ENCODE assay signal across 17 mouse cellular contexts in genomic region chr9:77835122-77835521, GRCm38 (mm10).
DNase-seq lines count a peak whose midpoint lies in the region; TF ChIP-seq lines count a peak whose summit lies in the region.
"Had no signal": no experiment of that assay in that cellular context is flagged by ENCODE, and none has a peak within 500 bp of the region (broad histone marks: within the 10 kb centered on the region; RNA-seq: fewer than 3 reads in every experiment).

No protein-coding gene starts in this region.

- TF ChIP-seq POLR2A in kidney, adult 2 months (IDR thresholded peaks at IDR 0.05; ENCODE audit: low read depth, low read length) = no peak

- no peak for DNase-seq in gastrocnemius, adult 2 months
- no peak for DNase-seq in gastrocnemius, postnatal 10 days
- DNase-seq in kidney, adult 2 months = peak; percentile 10
- no peak for DNase-seq in kidney, postnatal 14 days
- no peak for DNase-seq in layer of hippocampus, adult 2 months (ENCODE audit: low spot score in 2 of 2)
- DNase-seq in layer of hippocampus, adult 18-20 months (ENCODE audit: low spot score in 2 of 2) = no peak
- no peak for DNase-seq in embryo, embryonic 11 days
- DNase-seq: cerebellum, adult 11-12 months; cerebellum, adult 9-10 months; cerebellum, postnatal 25 days; gastrocnemius, postnatal 25 days; heart, postnatal 4 days had no signal

- no peaks in the 10 kb centered on the region for H3K27me3 ChIP-seq in kidney, adult 2 months (replicated peaks; ENCODE audit: control insufficient read depth, insufficient read depth, low read length)
- H3K27me3 ChIP-seq: embryonic facial prominence, embryonic 13.5 days; forebrain, embryonic 12.5 days; heart, embryonic 12.5 days; hindbrain, embryonic 12.5 days had no signal

- no peak for TF ChIP-seq CTCF in gastrocnemius, adult 2 months (IDR thresholded peaks at IDR 0.05)
- TF ChIP-seq CTCF in kidney, adult 2 months (conservative IDR thresholded peaks at IDR 0.05; ENCODE audit: insufficient read depth, insufficient read length, low read depth, low read length) = no peak
- TF ChIP-seq CTCF in layer of hippocampus, adult 2 months (conservative IDR thresholded peaks at IDR 0.05) = no peak

- H3K4me1 ChIP-seq in kidney, adult 2 months (ENCODE audit: control insufficient read depth, insufficient read depth, low read length) = no peaks in the 10 kb centered on the region
- H3K4me1 ChIP-seq: embryonic facial prominence, embryonic 13.5 days; forebrain, embryonic 12.5 days; heart, embryonic 12.5 days; hindbrain, embryonic 12.5 days had no signal

- H3K27ac ChIP-seq in gastrocnemius, adult 2 months = peak overlapping the region; percentile 58
- H3K27ac ChIP-seq in kidney, adult 2 months (ENCODE audit: insufficient read depth, low read depth, low read length) = peak overlapping the region; percentile 50; the same call in 1 of the 2 replicates
- H3K27ac ChIP-seq in layer of hippocampus, adult 2 months = 0 out of 2 replicates have a peak overlapping the region, but pooled peaks have one; percentile 1
- H3K27ac ChIP-seq: embryonic facial prominence, embryonic 13.5 days; forebrain, embryonic 12.5 days; hindbrain, embryonic 12.5 days had no signal

- no peak overlapping the region for H3K4me3 ChIP-seq in gastrocnemius, adult 2 months
- H3K4me3 ChIP-seq in kidney, adult 2 months (ENCODE audit: insufficient read depth, low read depth, low read length) = no peak overlapping the region
- no peak overlapping the region for H3K4me3 ChIP-seq in layer of hippocampus, adult 2 months
- H3K4me3 ChIP-seq: embryonic facial prominence, embryonic 13.5 days; forebrain, embryonic 12.5 days; heart, embryonic 12.5 days; hindbrain, embryonic 12.5 days had no signal

- H3K36me3 ChIP-seq in kidney, adult 2 months (ENCODE audit: control insufficient read depth, insufficient read depth, low read length) = no peaks in the 10 kb centered on the region
- H3K36me3 ChIP-seq: embryonic facial prominence, embryonic 13.5 days; forebrain, embryonic 12.5 days; G1E; heart, embryonic 12.5 days; hindbrain, embryonic 12.5 days had no signal

- intact Hi-C loops in gastrocnemius, adult 2 months (cut with DNase I) = no loop called here

- WGBS in kidney, adult 2 months = 66% methylated on average over 6 of the region's 6 CpGs

Comparison
In these comparisons a context has a peak if more than half of its experiments do, and no peak if none do; other contexts are left out.
1. H3K27ac ChIP-seq: peak in every context shown above with its lines; median percentile 58 in gastrocnemius, adult 2 months; 50 in kidney, adult 2 months; 1 in layer of hippocampus, adult 2 months.